Mouse (Mus musculus) thymus, postnatal 4 days (tissue): ENCODE measurements around the gene Gm14226.
"Not testable (repeated sequence)": the region's sequence is repeated elsewhere in the genome, so short reads cannot be mapped to it uniquely, and the experiment has no call there.

Experiments
- DNase-seq: peaks from one replicate; pipeline ENCODE4 v3.0.0; 2021

Gene Gm14226

GRCm38 (mm10) chr2:155018251-155018755, at the start of gene Gm14226:
Gene Gm14226 (plus strand): TSS chr2:155018266.
- DNase-seq, result not testable (repeated sequence)

GRCm38 (mm10) chr2:154969740-154970397, 48.2 kb upstream of the Gm14226 start:
- DNase-seq, result not testable (repeated sequence)

- DNase-seq, result no peak
These were observed 46.0 kb upstream of the Gm14226 start for GRCm38 (mm10) chr2:154971919-154972692.

- no peak for DNase-seq
These were observed 45.1 kb upstream of the Gm14226 start for GRCm38 (mm10) chr2:154972981-154973380.

- peak; percentile 27 for DNase-seq
These were observed 31.5 kb upstream of the Gm14226 start for GRCm38 (mm10) chr2:154986609-154987008.

- peak; percentile 31 for DNase-seq
These were observed 26.7 kb upstream of the Gm14226 start for GRCm38 (mm10) chr2:154991411-154991810.

GRCm38 (mm10) chr2:154992083-154992482, 26.0 kb upstream of the Gm14226 start:
- no peak for DNase-seq

GRCm38 (mm10) chr2:155005491-155005890, 12.6 kb upstream of the Gm14226 start:
- no peak for DNase-seq

- peak; percentile 59 for DNase-seq
These were observed 6.9 kb upstream of the Gm14226 start for GRCm38 (mm10) chr2:155011086-155011656.

GRCm38 (mm10) chr2:155012991-155013390, 5.1 kb upstream of the Gm14226 start:
- no peak for DNase-seq

GRCm38 (mm10) chr2:155016751-155017150, 1.3 kb upstream of the Gm14226 start:
- not testable (repeated sequence) for DNase-seq

- peak; percentile 77 for DNase-seq
These were observed 936 bp downstream of the Gm14226 start for GRCm38 (mm10) chr2:155018762-155019641.

GRCm38 (mm10) chr2:155019673-155020072, 1.6 kb downstream of the Gm14226 start:
- DNase-seq, result peak; percentile 89

GRCm38 (mm10) chr2:155020247-155020826, 2.3 kb downstream of the Gm14226 start:
- DNase-seq, result not testable (repeated sequence)

GRCm38 (mm10) chr2:155030831-155031230, 12.8 kb downstream of the Gm14226 start:
- DNase-seq, result no peak

- DNase-seq, result no peak
These were observed 15.1 kb downstream of the Gm14226 start for GRCm38 (mm10) chr2:155032938-155033710.

GRCm38 (mm10) chr2:155039956-155040355, 21.9 kb downstream of the Gm14226 start:
- DNase-seq, result no peak

GRCm38 (mm10) chr2:155044542-155044941, 26.5 kb downstream of the Gm14226 start:
- DNase-seq, result no peak

GRCm38 (mm10) chr2:155045075-155045474, 27.0 kb downstream of the Gm14226 start:
- DNase-seq, result no peak

GRCm38 (mm10) chr2:155046803-155047202, 28.7 kb downstream of the Gm14226 start:
- DNase-seq, result no peak

- DNase-seq, result peak; percentile 52
These were observed 29.5 kb downstream of the Gm14226 start for GRCm38 (mm10) chr2:155047452-155048178.
